Mouse (Mus musculus) gastrocnemius, postnatal 25 days (tissue): ENCODE measurements at regions not wholly inside any gene's neighbourhood (a gene's known extent, or its start where the extent isn't known, plus 50 kb on each side); places are given as distances from the start of the nearest gene placed in this dataset.

Experiments used
- DNase-seq: peaks from one replicate; pipeline ENCODE4 v3.0.0; 2022

- DNase-seq = no peak
Observed at GRCm38 (mm10) chr19:52878812-52879502, 161.1 kb downstream of the Xpnpep1 start.

- DNase-seq = no peak
Observed at GRCm38 (mm10) chr19:52866635-52867034, 173.4 kb downstream of the Xpnpep1 start.

- DNase-seq = no peak
Observed at GRCm38 (mm10) chr19:52861576-52861975, 178.4 kb downstream of the Xpnpep1 start.

GRCm38 (mm10) chr19:52854068-52854682 is 185.8 kb downstream of the Xpnpep1 start:
- DNase-seq = peak; percentile 34

GRCm38 (mm10) chr19:52816202-52816601 is 223.8 kb downstream of the Xpnpep1 start:
- no peak for DNase-seq

- no peak for DNase-seq
Observed at GRCm38 (mm10) chr19:52812046-52812445, 228.0 kb downstream of the Xpnpep1 start.

GRCm38 (mm10) chr19:52788802-52789201 is 251.2 kb downstream of the Xpnpep1 start:
- DNase-seq = no peak

- DNase-seq = no peak
Observed at GRCm38 (mm10) chr19:52768761-52769388, 271.1 kb downstream of the Xpnpep1 start.

GRCm38 (mm10) chr19:52768117-52768516 is 271.9 kb downstream of the Xpnpep1 start:
- no peak for DNase-seq

- no peak for DNase-seq
Observed at GRCm38 (mm10) chr19:52738946-52739345, 301.1 kb downstream of the Xpnpep1 start.

GRCm38 (mm10) chr19:52721776-52722175 is 318.2 kb downstream of the Xpnpep1 start:
- no peak for DNase-seq

- no peak for DNase-seq
Observed at GRCm38 (mm10) chr19:52715359-52715758, 324.7 kb downstream of the Xpnpep1 start.

- no peak for DNase-seq
Observed at GRCm38 (mm10) chr19:52707679-52708078, 332.3 kb downstream of the Xpnpep1 start.

GRCm38 (mm10) chr19:52661009-52661408 is 379.0 kb downstream of the Xpnpep1 start:
- no peak for DNase-seq

- DNase-seq = no peak
Observed at GRCm38 (mm10) chr19:52647066-52648046, 383.3 kb downstream of the Ins1 start.

GRCm38 (mm10) chr19:52640228-52640627 is 376.1 kb downstream of the Ins1 start:
- DNase-seq = no peak

GRCm38 (mm10) chr19:52632501-52632900 is 368.4 kb downstream of the Ins1 start:
- DNase-seq = no peak

GRCm38 (mm10) chr19:52624310-52624709 is 360.2 kb downstream of the Ins1 start:
- DNase-seq = no peak

- no peak for DNase-seq
Observed at GRCm38 (mm10) chr19:52623496-52623895, 359.4 kb downstream of the Ins1 start.

- no peak for DNase-seq
Observed at GRCm38 (mm10) chr19:52613353-52613752, 349.3 kb downstream of the Ins1 start.

GRCm38 (mm10) chr19:52606859-52607258 is 342.8 kb downstream of the Ins1 start:
- no peak for DNase-seq

- DNase-seq = no peak
Observed at GRCm38 (mm10) chr19:52600410-52600809, 336.3 kb downstream of the Ins1 start.
